Mouse (Mus musculus) liver, postnatal 0 days (tissue): ENCODE measurements around the gene Kcnh4.

Experiments
- CTCF ChIP-seq: sonication (generic); IDR thresholded peaks from 2 replicates; pipeline ENCODE4 v1.5.1; 2016; ENCODE audit warnings: antibody characterized with exemption, low read depth
- EP300 ChIP-seq: IDR thresholded peaks from 2 replicates; pipeline ENCODE4 v1.6.1; 2016; ENCODE audit warnings: antibody characterized with exemption, low read depth, mild to moderate bottlenecking

DNA sequence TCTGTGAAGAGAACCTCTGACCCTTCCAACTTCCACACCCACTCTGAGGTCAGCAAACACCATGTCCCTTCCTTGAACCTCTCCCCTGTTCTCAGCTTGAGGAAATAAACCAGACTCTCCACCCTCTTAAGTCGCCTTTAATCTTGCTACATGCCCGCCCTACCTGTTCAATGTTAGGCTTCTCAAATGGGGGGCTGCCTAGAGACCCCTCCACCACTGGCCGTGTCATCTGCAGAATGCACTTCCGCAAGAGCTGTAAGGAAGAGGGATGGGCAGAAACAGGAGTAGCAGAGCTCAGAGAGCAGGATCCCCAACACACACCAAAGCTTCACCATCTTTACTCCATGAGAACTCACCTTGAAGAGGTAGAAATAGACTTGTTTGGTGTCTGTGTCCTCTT, 48.8 kb downstream of the Kcnh4 start:
- TF ChIP-seq CTCF (no peak), EP300 (no peak)
